Mouse (Mus musculus) heart, adult 8-10 months (tissue): ENCODE results near the gene Gpr37l1. TPM values are rescaled to one million over a fixed set of nuclear protein-coding genes. Genes with fewer than 3 reads are reported as not detected.

Experiments used
- DNase-seq: peaks from one replicate; pipeline ENCODE4 v3.0.0; 2022; ENCODE audit warnings: low spot score
- total RNA-seq, 4 experiments: library from RNA; stranded (reverse); gene quantifications; 2 replicates each; pipeline ENCODE4 v1.2.4; 2022

The Gpr37l1 gene
- total RNA-seq, 4 experiments from 2014 or later: 0.44 to 0.71 (median 0.65) TPM

DNA sequence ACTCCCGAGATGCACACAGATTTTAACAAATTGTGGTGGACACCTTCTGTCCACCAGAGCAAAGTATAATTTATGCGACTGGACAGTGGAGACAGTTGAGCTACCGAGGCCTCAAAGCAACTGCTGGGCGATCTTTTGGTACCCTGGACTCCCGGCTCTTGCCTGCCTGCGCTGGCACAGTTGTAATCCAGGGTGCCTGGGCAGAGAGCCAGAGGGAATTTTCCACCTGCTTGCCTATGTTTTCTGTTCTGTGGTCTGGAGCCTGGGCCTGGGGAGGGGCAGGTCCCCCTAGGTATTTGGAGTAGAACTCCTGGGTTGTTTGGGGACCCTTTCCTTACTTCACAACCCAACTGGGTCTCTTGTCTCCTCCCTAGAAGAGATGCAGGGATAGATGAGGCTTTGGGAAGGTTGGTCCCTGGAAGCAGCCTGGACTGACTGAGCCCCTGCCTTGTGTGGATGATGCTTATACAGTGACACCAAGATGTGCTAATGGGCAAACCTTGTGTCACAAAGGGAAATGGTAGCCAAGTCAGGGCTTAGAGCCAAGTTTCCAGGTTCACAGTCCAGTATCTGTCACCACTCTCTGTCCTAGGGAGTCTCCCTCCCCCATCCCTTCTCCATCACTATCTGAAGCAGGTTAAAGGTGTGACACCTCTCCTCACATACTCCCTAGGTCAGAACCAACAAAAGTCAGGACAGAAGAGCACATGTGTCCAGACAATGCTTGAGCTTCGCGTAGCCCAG lies 14.6 kb upstream of the Gpr37l1 start:
- DNase-seq: no peak

DNA sequence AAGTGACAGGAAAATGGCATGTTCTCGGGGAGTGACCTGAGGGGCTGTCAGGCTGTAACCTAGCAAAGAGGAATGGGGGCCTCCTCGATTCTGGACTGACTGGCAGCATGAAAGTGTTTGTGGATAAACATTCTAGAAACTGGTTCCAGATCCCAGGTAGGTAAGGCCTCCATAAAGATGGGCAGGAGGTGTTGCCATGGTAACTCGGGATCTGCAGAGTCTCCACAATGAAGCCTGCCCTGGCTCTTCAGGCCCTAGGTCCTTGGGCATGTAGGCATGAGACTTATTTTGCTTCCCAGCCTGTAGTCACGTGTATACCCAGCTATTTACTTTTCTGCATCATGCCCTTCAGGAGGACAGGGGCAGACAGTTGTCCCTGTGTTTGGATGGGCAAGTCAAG lies 13.8 kb upstream of the Gpr37l1 start:
- no peak for DNase-seq

DNA sequence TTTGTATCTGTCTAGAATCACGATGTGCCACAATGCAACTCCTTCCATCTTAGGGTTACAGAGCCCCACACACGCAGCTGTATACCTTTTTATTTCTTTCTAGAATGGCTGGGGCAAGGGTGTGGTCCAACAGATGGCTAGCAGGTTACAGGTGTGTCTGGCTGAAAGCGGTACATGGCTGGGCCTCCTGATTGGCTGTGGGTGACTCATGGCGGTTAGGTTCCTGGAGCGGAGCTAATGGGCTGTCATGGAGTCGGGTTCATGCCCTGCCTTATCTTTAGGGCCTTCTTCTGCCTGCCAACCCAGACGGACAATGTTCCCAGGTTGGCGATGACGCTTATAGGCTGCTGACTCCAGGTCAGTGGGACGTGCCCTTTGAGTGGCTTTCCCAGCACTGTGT lies 13.3 kb upstream of the Gpr37l1 start:
- no peak for DNase-seq

DNA sequence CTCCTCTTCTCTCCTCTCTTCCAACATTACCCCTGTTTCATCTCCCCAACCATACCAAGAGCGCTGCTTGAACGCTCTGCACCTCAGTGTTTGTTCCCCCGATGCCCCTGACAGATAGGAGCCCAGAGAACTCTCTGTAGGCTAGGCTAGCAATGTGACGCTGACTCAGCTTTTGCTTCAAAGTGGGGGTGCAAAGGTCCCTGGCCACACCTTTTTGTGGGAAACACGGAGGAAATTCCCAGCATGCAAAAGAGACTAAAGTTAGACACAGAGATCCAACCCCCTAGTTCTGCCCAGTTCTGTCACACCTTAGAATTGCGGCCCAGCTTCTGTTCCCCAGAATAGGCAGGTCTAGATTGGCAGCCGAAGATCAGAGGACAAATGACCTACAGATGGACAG lies 11.4 kb upstream of the Gpr37l1 start:
- no peak for DNase-seq

DNA sequence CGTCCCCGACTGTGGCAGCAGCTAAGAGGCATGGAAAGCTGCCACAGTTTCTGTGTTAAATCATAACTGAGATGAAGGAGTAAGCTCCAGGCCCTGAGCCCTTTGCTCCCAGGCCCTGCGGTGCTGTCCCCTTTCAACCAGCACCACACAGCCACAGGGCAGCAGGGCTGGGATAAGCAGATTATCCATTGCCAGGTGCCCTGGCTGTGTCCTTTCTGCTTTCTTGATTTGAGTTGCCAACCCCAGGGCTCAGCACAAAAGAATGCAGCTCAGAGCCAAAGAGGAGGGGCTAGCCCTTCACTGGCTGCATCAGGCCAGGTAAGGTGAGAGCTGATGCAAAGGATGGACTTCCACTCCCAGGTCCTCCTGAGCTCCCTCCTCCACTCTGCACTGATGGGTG lies 10.2 kb upstream of the Gpr37l1 start:
- no peak for DNase-seq

DNA sequence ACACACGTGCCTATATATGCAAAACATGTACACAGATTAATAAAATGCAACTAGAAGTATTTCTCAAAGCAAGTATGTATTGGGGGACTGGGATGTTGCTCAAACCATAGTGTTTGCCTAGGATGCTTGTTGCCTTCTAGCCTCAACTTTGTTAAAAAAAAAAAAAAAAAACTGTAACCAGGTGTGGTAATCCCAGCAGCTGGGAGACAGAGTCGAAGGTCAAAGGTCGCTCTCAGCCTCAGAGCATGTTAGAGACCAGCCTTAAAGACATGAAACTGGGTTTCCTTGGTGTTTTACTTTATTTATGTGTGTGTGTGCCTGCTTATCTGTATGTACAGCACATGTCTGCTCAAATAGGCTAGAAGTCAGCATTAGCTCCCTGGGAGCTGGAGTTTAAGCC lies 7.7 kb upstream of the Gpr37l1 start:
- DNase-seq: no peak

DNA sequence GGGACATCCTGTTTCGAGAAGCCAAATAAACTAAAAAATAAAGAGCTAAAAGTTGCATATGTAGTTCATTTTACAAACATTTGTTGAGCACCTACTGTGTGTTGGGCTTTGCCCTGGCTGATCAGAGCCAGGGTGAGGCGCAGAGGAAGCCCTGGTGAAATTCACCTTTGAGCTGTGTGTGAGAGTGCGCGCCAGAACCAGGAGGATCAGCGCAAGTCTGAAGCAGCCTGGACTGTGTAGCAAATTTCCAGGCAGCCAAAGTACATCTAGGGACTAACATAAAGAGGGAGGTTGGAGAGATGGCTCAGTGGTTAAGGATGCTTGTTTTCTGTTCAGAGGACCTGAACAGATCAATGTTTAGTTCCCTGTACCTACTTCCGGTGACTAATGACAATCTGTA lies 5.8 kb upstream of the Gpr37l1 start:
- no peak for DNase-seq

DNA sequence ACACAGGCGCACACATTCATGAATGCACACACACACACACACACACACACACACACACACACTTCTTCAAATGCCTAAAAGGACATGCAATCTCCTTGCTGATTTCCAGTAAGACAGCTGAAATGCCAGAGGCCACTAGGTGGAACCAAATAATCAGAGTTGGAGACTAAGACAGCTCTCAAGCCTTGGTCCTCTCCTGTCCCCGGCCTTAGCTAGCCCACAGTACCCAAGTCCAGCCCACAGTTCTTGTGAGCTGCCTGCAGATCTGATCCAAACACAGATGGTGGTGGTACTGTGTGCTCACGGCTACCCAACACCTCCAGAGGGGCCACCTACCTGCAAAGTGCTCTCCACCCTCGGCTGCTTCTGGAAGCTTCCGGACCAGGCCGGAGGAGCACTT lies 4.5 kb upstream of the Gpr37l1 start:
- peak; percentile 63 for DNase-seq

DNA sequence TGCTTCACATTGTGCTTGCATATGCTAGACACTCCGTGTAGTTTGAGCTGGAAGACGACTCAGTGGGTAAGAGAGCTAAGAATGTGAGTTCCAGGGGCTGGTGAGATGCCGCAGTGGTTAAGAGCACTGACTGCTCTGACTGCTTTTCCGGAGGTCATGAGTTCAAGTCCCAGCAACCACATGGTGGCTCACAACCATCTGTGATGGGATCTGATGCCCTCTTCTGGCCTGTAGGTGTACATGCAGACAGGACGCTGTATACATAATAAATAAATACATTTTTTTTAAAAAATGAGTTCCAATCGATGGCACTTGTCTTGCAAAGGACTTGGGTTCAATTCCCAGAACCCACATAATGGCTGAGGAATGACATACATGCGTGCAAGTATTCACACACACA lies 3.7 kb upstream of the Gpr37l1 start:
- no peak for DNase-seq

DNA sequence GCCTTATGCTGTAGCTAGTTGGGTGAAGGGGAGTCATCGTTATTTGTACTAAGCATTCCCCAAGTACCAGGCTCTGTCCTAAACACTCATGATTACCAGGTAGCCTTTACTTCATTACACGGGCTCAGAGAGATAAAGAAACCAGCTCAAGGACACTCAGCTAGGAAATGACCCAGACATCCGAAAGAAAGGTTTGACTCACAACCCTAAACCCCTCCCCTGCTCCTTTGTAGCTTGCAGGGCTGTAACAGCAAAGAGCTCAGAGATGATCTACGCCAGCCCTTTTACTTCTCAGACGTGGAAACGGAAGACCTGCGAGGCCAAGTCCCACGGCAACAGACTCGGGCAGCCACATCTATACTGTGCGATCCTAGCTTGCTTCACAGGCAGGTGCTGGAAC lies 2.8 kb upstream of the Gpr37l1 start:
- no peak for DNase-seq

DNA sequence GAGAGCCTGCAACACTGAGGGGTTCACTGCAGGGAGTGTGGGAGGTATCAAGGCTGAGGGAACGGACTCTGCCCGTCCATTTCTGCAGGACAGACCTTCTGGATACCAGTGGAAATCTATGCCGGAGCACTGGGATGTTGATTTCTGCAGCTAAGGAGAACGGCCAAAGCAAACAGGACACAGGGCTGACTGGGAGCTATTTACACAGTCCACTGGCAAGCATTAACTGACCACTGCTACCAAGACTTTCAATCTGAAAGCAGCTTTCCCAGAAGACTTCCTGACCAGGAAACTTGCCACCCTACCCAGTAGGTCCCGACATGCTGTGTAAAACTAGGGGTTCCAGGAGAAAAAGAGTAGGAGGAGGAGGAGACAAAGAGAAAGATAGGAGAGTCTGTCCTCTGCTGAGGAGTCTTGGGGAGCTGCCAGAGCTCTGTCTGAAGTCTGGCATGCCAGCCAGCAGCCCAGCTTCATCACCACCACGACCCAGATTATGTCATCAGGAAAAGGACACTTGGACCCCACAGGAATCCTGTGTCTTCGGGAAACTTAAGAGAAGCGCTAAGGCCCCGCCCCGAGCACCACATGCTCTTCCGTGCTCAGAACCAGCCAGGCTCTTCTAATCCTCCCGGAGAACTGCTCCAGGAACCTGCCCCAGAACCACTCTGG lies 2.2 kb upstream of the Gpr37l1 start:
- DNase-seq: no peak

DNA sequence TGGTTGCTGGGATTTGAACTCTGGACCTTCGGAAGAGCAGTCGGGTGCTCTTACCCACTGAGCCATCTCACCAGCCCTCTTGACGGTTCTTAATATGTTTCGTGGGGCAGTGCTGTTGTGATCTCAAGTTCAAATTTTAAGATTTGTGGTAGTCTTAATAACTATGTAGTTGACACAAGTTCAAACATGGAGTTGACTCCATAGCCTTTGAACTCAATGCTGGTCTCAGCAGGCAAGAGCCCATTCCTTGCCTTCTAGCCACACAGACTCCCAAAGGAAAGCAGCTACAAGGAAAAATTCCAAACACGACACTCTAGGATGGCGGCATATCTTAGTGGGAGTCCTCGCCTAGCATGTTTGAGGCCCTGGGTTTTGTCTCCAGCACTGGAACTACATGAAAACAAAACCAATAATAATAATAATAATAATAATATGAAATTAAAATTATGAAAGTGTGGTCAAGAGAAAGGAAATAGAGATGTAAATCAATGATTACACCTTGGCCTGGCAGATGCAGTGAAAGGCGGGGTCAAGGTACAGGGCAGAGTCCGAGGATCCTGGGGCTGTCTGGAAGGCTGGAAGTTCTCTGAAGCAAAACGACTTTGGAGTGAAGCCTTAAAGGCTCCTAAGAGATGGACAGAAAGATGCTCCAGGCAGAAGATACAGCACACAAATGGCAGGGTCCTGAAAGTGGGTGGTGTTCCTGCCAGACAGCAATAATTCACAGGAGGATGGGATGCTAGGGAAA lies 1.1 kb upstream of the Gpr37l1 start:
- no peak for DNase-seq

DNA sequence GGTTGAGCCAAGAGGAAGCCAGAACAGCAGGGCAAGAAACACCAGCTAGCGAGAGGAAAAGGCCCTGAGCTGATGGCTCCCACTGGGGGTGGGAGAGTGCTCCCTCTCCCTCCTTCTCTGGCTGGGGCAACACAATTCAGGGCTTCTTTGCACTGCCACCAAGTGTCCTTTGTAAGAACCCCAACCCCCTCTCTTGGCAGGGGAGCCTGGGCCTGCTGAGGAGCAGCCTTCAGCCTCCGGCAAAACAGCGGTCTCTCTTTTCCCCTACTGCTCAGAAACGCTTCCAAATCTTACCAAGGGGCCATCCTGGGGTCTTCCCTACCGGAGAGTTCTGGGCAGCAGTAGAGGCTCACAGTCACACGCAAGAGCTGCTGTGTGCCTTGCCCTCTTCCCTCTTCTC lies 4.8 kb downstream of the Gpr37l1 start:
- no peak for DNase-seq

DNA sequence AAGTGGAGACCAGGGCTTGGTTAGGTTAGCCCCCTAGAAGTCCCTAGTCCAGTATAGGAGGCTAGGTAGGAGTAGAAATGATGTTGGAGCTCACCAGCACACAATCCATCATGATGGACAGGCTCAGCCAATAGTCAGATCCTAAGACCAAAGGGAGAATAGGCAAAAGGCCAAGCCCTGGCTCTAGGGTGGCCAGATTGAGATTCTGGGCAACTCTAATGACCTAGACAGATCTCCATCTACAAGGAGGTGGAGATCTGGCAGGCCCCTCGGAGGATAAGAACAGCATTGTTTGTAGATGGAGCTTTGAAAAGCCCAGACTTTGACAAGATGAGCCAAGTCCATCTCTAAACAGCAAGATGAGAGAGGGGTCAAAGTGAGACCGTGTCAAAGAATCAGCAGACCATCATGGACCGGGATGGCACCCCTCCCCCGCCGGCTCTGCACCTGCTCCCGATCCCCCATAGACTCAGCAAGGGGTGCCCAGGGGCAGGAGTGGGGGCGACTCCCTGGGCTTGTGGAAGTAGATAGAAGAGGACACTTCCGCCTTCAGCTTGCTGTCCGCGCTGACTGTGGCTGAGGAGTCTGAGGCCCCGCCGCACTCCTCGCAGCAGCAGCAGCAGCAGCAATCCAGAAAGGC lies 7.0 kb downstream of the Gpr37l1 start:
- no peak for DNase-seq

DNA sequence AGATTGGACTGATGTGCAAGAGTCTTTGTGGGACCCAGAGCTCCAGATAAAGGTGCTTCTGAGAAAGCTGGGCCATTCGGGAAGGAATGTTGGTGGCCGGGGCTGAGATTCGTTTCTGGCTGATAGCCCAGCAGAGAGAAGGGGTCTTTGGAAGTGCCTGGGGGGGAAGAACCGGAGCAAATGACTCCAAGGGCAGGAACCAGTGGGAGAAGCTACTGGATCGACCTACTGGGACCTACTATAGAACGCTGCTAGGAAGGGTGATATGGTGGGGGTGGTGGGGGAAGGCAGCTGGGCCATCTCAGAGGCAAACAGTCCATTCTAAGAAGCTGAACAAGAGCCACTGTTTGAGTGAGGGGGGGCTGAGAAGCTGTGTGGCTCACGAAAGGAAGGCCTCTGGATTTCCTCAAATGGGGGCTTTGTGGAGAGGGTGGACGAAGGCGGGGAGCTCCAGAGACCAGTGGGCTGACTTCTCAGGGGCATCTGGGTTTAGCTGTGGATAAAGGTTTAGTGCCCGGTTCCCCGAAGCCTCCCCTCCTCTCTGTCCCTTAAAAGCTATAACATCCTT lies 7.8 kb downstream of the Gpr37l1 start:
- DNase-seq: no peak

DNA sequence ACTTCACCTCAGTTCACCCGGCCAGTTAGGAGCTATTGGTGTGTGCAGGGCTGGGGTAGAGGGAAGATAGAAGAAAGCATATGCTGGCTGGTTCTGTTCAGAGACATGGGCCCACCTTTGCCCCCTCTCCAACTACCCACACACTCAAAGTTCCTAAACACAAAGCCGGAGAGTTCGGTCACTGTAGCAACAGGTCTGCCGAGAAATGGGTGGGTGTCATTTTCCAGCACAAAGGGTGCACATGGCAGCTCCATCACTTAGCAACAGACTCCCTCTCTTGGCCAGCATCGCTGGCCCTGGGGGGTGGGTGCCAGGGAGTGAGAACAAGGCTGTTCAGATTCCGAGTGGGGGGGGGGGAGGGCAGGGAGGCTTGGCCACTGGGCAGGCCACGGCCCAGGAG lies 8.4 kb downstream of the Gpr37l1 start:
- no peak for DNase-seq

DNA sequence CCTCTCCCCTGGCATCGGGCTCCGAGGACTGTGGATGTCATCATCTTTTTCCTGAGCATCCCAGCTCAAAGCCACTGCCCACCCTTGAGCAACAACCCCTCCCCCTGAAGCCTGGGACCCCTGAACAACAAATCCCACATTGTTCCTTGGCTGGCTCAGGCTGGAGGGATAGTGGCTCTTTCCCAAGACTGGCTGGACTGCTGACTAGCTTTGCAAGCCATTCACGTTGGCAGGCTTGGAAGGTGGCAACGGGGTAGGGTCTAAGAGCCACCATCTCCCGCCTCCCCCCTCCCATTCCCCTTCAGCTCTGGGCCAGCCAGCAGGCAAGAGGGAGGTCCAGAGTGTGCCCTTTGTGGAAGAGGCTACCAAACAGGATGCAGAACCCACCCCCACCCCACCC lies 8.8 kb downstream of the Gpr37l1 start:
- DNase-seq: no peak

DNA sequence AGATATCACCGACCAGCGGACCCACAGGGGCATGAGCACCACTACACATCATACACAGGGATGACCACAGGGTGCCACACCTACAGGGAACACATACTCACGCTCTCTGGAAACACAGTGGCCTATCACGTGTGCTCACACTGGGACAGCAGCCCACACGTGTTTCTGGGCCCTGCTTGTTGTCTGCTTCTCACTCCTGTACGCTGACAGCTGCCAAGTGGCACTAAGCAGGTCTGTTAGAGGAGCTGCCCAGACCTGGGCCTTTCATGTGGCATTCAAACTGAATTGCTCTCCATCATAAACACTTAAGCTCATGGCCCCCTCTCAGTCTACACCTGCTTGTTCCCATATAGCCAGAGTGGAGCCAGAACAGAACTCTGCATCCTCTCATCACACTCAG lies 11.2 kb downstream of the Gpr37l1 start:
- peak; percentile 53 for DNase-seq

DNA sequence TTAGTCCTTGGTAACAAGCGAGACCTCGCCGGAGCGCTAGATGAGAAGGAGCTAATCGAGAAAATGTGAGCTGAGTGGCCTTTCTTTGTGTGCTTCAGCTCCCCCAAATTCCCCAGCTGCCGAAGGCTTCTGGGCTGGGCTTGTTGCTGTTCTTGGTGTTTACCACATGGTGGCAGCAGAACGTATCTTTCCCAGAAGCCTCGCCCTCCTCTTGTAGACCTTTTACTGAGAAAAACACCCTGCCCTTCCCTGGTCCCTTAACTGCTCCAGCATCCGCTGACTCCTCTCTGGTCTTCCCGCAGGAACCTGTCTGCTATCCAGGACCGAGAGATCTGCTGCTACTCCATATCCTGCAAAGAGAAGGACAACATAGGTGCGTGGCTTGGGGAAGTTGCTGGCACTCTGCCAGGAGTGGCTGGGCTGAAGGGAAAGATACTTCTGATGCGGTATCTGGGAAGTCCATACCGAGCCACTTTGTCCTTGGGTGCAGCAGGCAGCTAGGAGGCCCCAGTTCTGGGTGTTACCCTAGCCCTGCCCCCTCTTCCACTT lies 13.0 kb downstream of the Gpr37l1 start:
- DNase-seq: peak; percentile 83

DNA sequence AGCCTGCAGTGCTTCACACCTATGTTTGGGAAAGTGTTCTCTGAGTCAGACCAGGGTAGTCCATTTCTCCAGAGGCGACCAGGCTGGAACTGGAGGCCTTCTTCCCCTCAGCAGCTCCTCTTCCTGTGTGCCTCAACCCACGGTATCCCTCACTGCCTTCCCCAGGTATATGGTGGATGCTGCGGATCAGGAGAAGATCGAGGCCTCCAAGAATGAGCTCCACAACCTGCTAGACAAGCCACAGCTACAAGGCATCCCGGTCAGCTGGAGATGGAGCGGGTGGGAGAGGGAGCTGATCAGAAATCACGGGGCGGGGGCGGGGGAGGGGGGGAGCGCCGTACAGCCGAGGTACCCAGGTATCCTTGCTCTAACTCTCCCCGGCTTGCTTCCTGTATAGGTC lies 13.5 kb downstream of the Gpr37l1 start:
- DNase-seq: no peak

DNA sequence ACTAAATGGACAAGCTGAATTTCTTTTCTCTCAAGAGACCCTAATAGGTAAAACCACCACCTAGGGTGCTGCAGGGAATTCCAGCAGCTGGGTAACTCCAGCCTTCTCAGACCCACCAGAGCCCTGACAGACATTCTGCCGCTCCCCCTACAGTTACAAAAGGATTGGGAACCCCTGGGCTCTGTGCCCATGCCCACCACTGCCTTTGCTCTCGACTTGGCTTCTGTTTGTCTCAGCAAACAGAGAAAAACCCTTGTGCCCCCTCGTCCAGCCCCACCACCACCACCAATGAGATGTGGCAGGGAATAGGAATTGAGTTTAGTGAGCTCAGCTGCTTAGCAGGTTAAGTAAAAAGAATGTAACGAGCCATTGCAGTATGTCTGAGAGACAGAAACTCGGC lies 18.5 kb downstream of the Gpr37l1 start:
- DNase-seq: no peak

DNA sequence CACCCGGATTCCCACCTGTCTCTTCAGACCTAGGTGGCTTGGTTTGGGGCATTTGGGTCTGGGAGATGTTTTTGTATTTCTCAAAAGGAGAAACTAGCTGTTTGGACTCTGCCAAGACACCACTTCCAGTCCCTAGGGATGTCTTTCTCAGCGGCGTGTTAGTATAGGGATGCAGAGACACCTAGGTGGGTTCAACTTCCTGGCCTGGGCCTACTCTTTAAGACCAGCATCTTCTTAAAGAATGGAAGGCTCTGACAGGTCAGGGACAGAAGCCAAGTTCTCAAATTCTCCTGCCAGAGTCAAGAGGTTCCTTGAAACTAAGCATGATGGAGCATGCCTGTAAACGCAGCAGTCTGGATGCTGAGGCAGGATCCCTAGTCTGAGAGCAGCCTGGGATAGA lies 19.0 kb downstream of the Gpr37l1 start:
- DNase-seq: no peak
